7 mouse cellular contexts compared by ENCODE assay signal in the genomic region with DNA sequence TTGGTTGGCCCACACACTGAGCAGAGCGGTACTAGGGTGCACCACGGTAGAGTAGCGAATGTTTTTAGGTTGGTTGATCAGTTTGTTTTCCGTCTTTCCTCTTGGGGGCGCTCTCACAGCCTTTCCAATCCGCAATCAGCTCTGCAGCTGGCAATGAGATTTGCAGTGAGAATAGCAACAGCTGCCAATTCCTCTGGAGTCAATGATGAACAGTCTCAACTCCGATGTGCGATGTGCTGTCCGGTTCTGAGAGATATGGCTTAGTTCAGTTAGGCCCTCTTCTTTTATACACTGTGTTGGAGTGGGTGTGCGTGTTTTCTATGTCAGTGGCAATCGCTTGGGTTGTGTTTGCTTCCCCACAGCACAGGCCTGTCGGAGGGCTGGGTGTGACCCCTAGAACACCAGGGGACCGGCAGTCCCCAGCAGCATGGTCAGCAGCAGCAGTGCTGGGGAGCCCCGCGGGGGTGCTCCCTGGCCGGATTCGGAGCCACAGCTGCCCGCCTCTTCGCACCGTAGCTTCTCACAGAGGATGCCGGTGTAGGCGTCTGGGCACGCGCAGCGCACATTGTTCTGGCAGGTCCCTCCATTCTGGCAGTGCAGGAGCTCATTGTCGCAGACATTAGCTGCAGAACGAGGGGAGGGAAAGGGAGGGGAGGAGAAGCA.
A peak's percentile ranks its signal among the peaks of the same experiment; 100 is the strongest.
DNase-seq lines count a peak whose midpoint lies in the region; ATAC-seq and TF ChIP-seq lines count a peak whose summit lies in the region.

No protein-coding gene starts in this region.

- H3K27ac ChIP-seq in gastrocnemius, adult 2 months: peak overlapping the region; percentile 71
- peak overlapping the region; percentile 93 for H3K27ac ChIP-seq in midbrain, embryonic 13.5 days
- H3K27ac ChIP-seq in stomach, embryonic 15.5 days: no peak overlapping the region

- peak overlapping the region; percentile 73 for H3K9ac ChIP-seq in midbrain, embryonic 13.5 days (replicated peaks)
- H3K9ac ChIP-seq in stomach, embryonic 15.5 days: no peak overlapping the region; the same call in 1 of the 2 replicates

- H3K4me2 ChIP-seq in midbrain, embryonic 13.5 days (replicated peaks): peak overlapping the region; percentile 76
- H3K4me2 ChIP-seq in stomach, embryonic 15.5 days: peak overlapping the region; percentile 92

- peak overlapping the region; percentile 70 for H3K4me3 ChIP-seq in gastrocnemius, adult 2 months
- H3K4me3 ChIP-seq in midbrain, embryonic 13.5 days (replicated peaks): peak overlapping the region; percentile 46
- peak overlapping the region; percentile 41 for H3K4me3 ChIP-seq in stomach, embryonic 15.5 days (replicated peaks)

- H3K36me3 ChIP-seq in midbrain, embryonic 13.5 days: no peaks in the 10 kb centered on the region
- H3K36me3 ChIP-seq in stomach, embryonic 15.5 days: no peaks in the 10 kb centered on the region

- peak; percentile 65 for TF ChIP-seq CTCF in gastrocnemius, adult 2 months (IDR thresholded peaks at IDR 0.05)

- 1% methylated on average over 27 of the region's 27 CpGs for WGBS in midbrain, embryonic 13.5 days
- WGBS in stomach, embryonic 15.5 days: 5% methylated on average over 27 of the region's 27 CpGs

- peak; percentile 2 to 4 for DNase-seq in adrenal gland, postnatal 4 days (ENCODE audit: low spot score in 2 of 2)
- peak; percentile 61 for DNase-seq in gastrocnemius, adult 2 months
- DNase-seq in kidney, adult 11 months: peak; percentile 3
- peak; percentile 77 to 83 for DNase-seq in left cerebral cortex, postnatal 25 days (ENCODE audit: low spot score in 2 of 2)

- peaks cover 17% of the 10 kb centered on the region for H3K4me1 ChIP-seq in midbrain, embryonic 13.5 days (replicated peaks)
- H3K4me1 ChIP-seq in stomach, embryonic 15.5 days: no peaks in the 10 kb centered on the region

- intact Hi-C loops in gastrocnemius, adult 2 months (cut with DNase I): loop anchor here (10.0 kb wide), 1 partner anchor 142 kb away; no protein-coding TSS in a partner anchor
- intact Hi-C loops in left cerebral cortex, postnatal 25 days (cut with DNase I): loop anchor here (2.0 kb wide), 1 partner anchor 72 kb away; no protein-coding TSS in a partner anchor

- H3K9me3 ChIP-seq in midbrain, embryonic 13.5 days: no peaks in the 10 kb centered on the region
- H3K9me3 ChIP-seq in stomach, embryonic 15.5 days: no peaks in the 10 kb centered on the region

- H3K27me3 ChIP-seq in midbrain, embryonic 13.5 days: no peaks in the 10 kb centered on the region
- H3K27me3 ChIP-seq in stomach, embryonic 15.5 days (replicated peaks): no peaks in the 10 kb centered on the region

- ATAC-seq in common myeloid progenitor, adult 5-6 weeks (replicated peaks; ENCODE audit: low read depth, poor library complexity, severe bottlenecking): peak; percentile 45; the same call in 1 of the 2 replicates
- peak; percentile 94 for ATAC-seq in midbrain, embryonic 13.5 days
- peak; percentile 58 for ATAC-seq in stomach, embryonic 15.5 days (ENCODE audit: insufficient read depth, low FRiP score, low read depth)

Comparison
In these comparisons a context has a peak if more than half of its experiments do, and no peak if none do; other contexts are left out.
1. DNase-seq: peak in every context shown above with its lines; median percentile 80 in left cerebral cortex, postnatal 25 days; 61 in gastrocnemius, adult 2 months; 3 in adrenal gland, postnatal 4 days; 3 in kidney, adult 11 months.